Mouse (Mus musculus): ENCODE data around the gene Atp4a. TPM values are rescaled to one million over a fixed set of nuclear protein-coding genes. Genes with fewer than 3 reads are reported as not detected.

Atp4a gene
- polyA plus RNA-seq, 1 experiment from 2014 or later: 1.7 TPM

GRCm38 (mm10) chr7:30688325-30688724 is 23.7 kb upstream of the Atp4a start:
- Histone ChIP-seq H3K4me1 (replicated peaks; ENCODE audit: control insufficient read depth, insufficient read depth, low read length) (no peaks in the 10 kb centered on the region), H3K27me3 (ENCODE audit: control insufficient read depth, insufficient read depth, low read length) (peaks cover 3% of the 10 kb centered on the region; the same call in 1 of the 2 replicates), H3K9me3 (ENCODE audit: control insufficient read depth, low read length) (no peaks in the 10 kb centered on the region), H3K36me3 (ENCODE audit: control insufficient read depth, insufficient read depth, low read length) (no peaks in the 10 kb centered on the region), H3K27ac (ENCODE audit: low read depth, low read length) (no peak overlapping the region), H3K4me2 (ENCODE audit: low read depth, low read length, severe bottlenecking) (no peak overlapping the region), H3K9ac (ENCODE audit: low read length) (no peak overlapping the region), H3K4me3 (ENCODE audit: low read depth, low read length) (no peak overlapping the region)
- no peak for ATAC-seq (replicated peaks; ENCODE audit: low FRiP score)
- WGBS: 70% methylated on average over 6 of the region's 6 CpGs
- peak; percentile 37 for DNase-seq (ENCODE audit: low spot score)

GRCm38 (mm10) chr7:30698101-30698500 is 13.9 kb upstream of the Atp4a start:
- H3K4me1 ChIP-seq (replicated peaks; ENCODE audit: control insufficient read depth, insufficient read depth, low read length): no peaks in the 10 kb centered on the region
- no peak overlapping the region for H3K9ac ChIP-seq (ENCODE audit: low read length)
- no peak overlapping the region for H3K27ac ChIP-seq (ENCODE audit: low read depth, low read length)
- H3K27me3 ChIP-seq (ENCODE audit: control insufficient read depth, insufficient read depth, low read length): no peaks in the 10 kb centered on the region
- H3K4me3 ChIP-seq (ENCODE audit: low read depth, low read length): no peak overlapping the region
- ATAC-seq (replicated peaks; ENCODE audit: low FRiP score) (no peak), DNase-seq (ENCODE audit: low spot score) (no peak)
- H3K36me3 ChIP-seq (ENCODE audit: control insufficient read depth, insufficient read depth, low read length): no peaks in the 10 kb centered on the region
- no peaks in the 10 kb centered on the region for H3K9me3 ChIP-seq (ENCODE audit: control insufficient read depth, low read length)
- no peak overlapping the region for H3K4me2 ChIP-seq (ENCODE audit: low read depth, low read length, severe bottlenecking)
- 69% methylated on average over 5 of the region's 5 CpGs for WGBS

- DNase-seq (ENCODE audit: low spot score): no peak
- H3K27me3 ChIP-seq (ENCODE audit: control insufficient read depth, insufficient read depth, low read length): no peaks in the 10 kb centered on the region
- no peak within 1 kb of the TSS for H3K4me3 ChIP-seq (ENCODE audit: low read depth, low read length)
- H3K27ac ChIP-seq (ENCODE audit: low read depth, low read length): no peak within 1 kb of the TSS
- H3K4me2 ChIP-seq (ENCODE audit: low read depth, low read length, severe bottlenecking): no peak within 1 kb of the TSS
- no peak for ATAC-seq (replicated peaks; ENCODE audit: low FRiP score)
- WGBS: 37% methylated on average over 9 of the region's 9 CpGs
- H3K9ac ChIP-seq (ENCODE audit: low read length): no peak within 1 kb of the TSS
- H3K36me3 ChIP-seq (ENCODE audit: control insufficient read depth, insufficient read depth, low read length): no peaks in the 10 kb centered on the region
- no peaks in the 10 kb centered on the region for H3K4me1 ChIP-seq (replicated peaks; ENCODE audit: control insufficient read depth, insufficient read depth, low read length)
- no peaks in the 10 kb centered on the region for H3K9me3 ChIP-seq (ENCODE audit: control insufficient read depth, low read length)
Measured at GRCm38 (mm10) chr7:30698589-30698988, 13.4 kb upstream of the Atp4a start, which contains the start of gene 2200002J24Rik. 2200002J24Rik (plus strand) TSS chr7:30698926.

- H3K9me3 ChIP-seq (ENCODE audit: control insufficient read depth, low read length): no peaks in the 10 kb centered on the region
- 80% methylated on average over 8 of the region's 8 CpGs for WGBS
Measured at GRCm38 (mm10) chr7:30706214-30706882, 5.7 kb upstream of the Atp4a start.

GRCm38 (mm10) chr7:30707441-30707840 is 4.6 kb upstream of the Atp4a start:
- WGBS: 100% methylated on average over 1 of the region's 1 CpGs
- no peaks in the 10 kb centered on the region for H3K9me3 ChIP-seq (ENCODE audit: control insufficient read depth, low read length)
- H3K27me3 ChIP-seq (ENCODE audit: control insufficient read depth, insufficient read depth, low read length): no peaks in the 10 kb centered on the region
- H3K9ac ChIP-seq (ENCODE audit: low read length): no peak overlapping the region
- no peak overlapping the region for H3K27ac ChIP-seq (ENCODE audit: low read depth, low read length)
- no peak for DNase-seq (ENCODE audit: low spot score)
- ATAC-seq (replicated peaks; ENCODE audit: low FRiP score): no peak
- no peak overlapping the region for H3K4me2 ChIP-seq (ENCODE audit: low read depth, low read length, severe bottlenecking)
- no peak overlapping the region for H3K4me3 ChIP-seq (ENCODE audit: low read depth, low read length)
- no peaks in the 10 kb centered on the region for H3K4me1 ChIP-seq (replicated peaks; ENCODE audit: control insufficient read depth, insufficient read depth, low read length)
- H3K36me3 ChIP-seq (ENCODE audit: control insufficient read depth, insufficient read depth, low read length): no peaks in the 10 kb centered on the region

More at GRCm38 (mm10) chr7:30706214-30706882, 5.7 kb upstream of the Atp4a start:
- no peak for ATAC-seq (replicated peaks; ENCODE audit: low FRiP score)
- no peak overlapping the region for H3K27ac ChIP-seq (ENCODE audit: low read depth, low read length)
- no peaks in the 10 kb centered on the region for H3K4me1 ChIP-seq (replicated peaks; ENCODE audit: control insufficient read depth, insufficient read depth, low read length)
- no peak overlapping the region for H3K4me2 ChIP-seq (ENCODE audit: low read depth, low read length, severe bottlenecking)
- H3K27me3 ChIP-seq (ENCODE audit: control insufficient read depth, insufficient read depth, low read length): no peaks in the 10 kb centered on the region
- no peak for DNase-seq (ENCODE audit: low spot score)
- no peaks in the 10 kb centered on the region for H3K36me3 ChIP-seq (ENCODE audit: control insufficient read depth, insufficient read depth, low read length)
- H3K4me3 ChIP-seq (ENCODE audit: low read depth, low read length): no peak overlapping the region
- H3K9ac ChIP-seq (ENCODE audit: low read length): no peak overlapping the region

- Histone ChIP-seq H3K36me3 (ENCODE audit: control insufficient read depth, insufficient read depth, low read length) (no peaks in the 10 kb centered on the region), H3K27ac (ENCODE audit: low read depth, low read length) (no peak overlapping the region), H3K9me3 (ENCODE audit: control insufficient read depth, low read length) (no peaks in the 10 kb centered on the region), H3K9ac (ENCODE audit: low read length) (peak overlapping the region; percentile 12), H3K4me1 (replicated peaks; ENCODE audit: control insufficient read depth, insufficient read depth, low read length) (peaks cover 3% of the 10 kb centered on the region; the same call in 1 of the 2 replicates), H3K4me2 (ENCODE audit: low read depth, low read length, severe bottlenecking) (peak overlapping the region; percentile 63), H3K27me3 (ENCODE audit: control insufficient read depth, insufficient read depth, low read length) (peaks cover 4% of the 10 kb centered on the region), H3K4me3 (ENCODE audit: low read depth, low read length) (peak overlapping the region; percentile 29)
- ATAC-seq (replicated peaks; ENCODE audit: low FRiP score): peak; percentile 97
- DNase-seq (ENCODE audit: low spot score): peak; percentile 92
- WGBS: 1% methylated on average over 43 of the region's 43 CpGs
Measured at GRCm38 (mm10) chr7:30717006-30717715, 5.2 kb downstream of the Atp4a start.

- no peaks in the 10 kb centered on the region for H3K9me3 ChIP-seq (ENCODE audit: control insufficient read depth, low read length)
- no peaks in the 10 kb centered on the region for H3K36me3 ChIP-seq (ENCODE audit: control insufficient read depth, insufficient read depth, low read length)
- H3K27ac ChIP-seq (ENCODE audit: low read depth, low read length): no peak overlapping the region
- H3K27me3 ChIP-seq (ENCODE audit: control insufficient read depth, insufficient read depth, low read length): peaks cover 4% of the 10 kb centered on the region
- peak overlapping the region; percentile 63 for H3K4me2 ChIP-seq (ENCODE audit: low read depth, low read length, severe bottlenecking)
- 5% methylated on average over 14 of the region's 14 CpGs for WGBS
- ATAC-seq (replicated peaks; ENCODE audit: low FRiP score) (no peak; the same call in 1 of the 2 replicates), DNase-seq (ENCODE audit: low spot score) (no peak)
- peaks cover 3% of the 10 kb centered on the region; the same call in 1 of the 2 replicates for H3K4me1 ChIP-seq (replicated peaks; ENCODE audit: control insufficient read depth, insufficient read depth, low read length)
- H3K4me3 ChIP-seq (ENCODE audit: low read depth, low read length): peak overlapping the region; percentile 29
- H3K9ac ChIP-seq (ENCODE audit: low read length): peak overlapping the region; percentile 1; the same call in 1 of the 2 replicates
Measured at GRCm38 (mm10) chr7:30717716-30718046, 5.7 kb downstream of the Atp4a start.

GRCm38 (mm10) chr7:30719669-30720068 is 7.7 kb downstream of the Atp4a start:
- 94% methylated on average over 5 of the region's 5 CpGs for WGBS
- DNase-seq (ENCODE audit: low spot score) (no peak), ATAC-seq (replicated peaks; ENCODE audit: low FRiP score) (no peak)
- Histone ChIP-seq H3K4me3 (ENCODE audit: low read depth, low read length) (no peak overlapping the region), H3K4me1 (replicated peaks; ENCODE audit: control insufficient read depth, insufficient read depth, low read length) (peaks cover 3% of the 10 kb centered on the region; the same call in 1 of the 2 replicates), H3K27me3 (ENCODE audit: control insufficient read depth, insufficient read depth, low read length) (peaks cover 4% of the 10 kb centered on the region), H3K4me2 (ENCODE audit: low read depth, low read length, severe bottlenecking) (no peak overlapping the region), H3K27ac (ENCODE audit: low read depth, low read length) (no peak overlapping the region), H3K36me3 (ENCODE audit: control insufficient read depth, insufficient read depth, low read length) (no peaks in the 10 kb centered on the region), H3K9ac (ENCODE audit: low read length) (no peak overlapping the region), H3K9me3 (ENCODE audit: control insufficient read depth, low read length) (no peaks in the 10 kb centered on the region)
